16 mouse cellular contexts compared by ENCODE assay signal in genomic region chr3:154594156-154594555, GRCm38 (mm10).
"Had no signal": no experiment of that assay in that cellular context is flagged by ENCODE, and none has a peak within 500 bp of the region (broad histone marks: within the 10 kb centered on the region; RNA-seq: fewer than 3 reads in every experiment).

No protein-coding gene starts in this region.

- DNase-seq: liver, embryonic 13.5 days; lung, adult 2 months; lung, postnatal 14 days; lung, postnatal 4 days; right cerebral cortex, adult 18-20 months; right cerebral cortex, postnatal 14 days; right cerebral cortex, postnatal 4 days; thymus, adult 2 months; thymus, postnatal 14 days; thymus, postnatal 4 days had no signal

- H3K9ac ChIP-seq: intestine, embryonic 15.5 days; liver, embryonic 13.5 days; midbrain, embryonic 15.5 days; neural tube, embryonic 12.5 days; neural tube, embryonic 15.5 days had no signal

- H3K27me3 ChIP-seq: intestine, embryonic 15.5 days; liver, embryonic 13.5 days; midbrain, embryonic 15.5 days; neural tube, embryonic 12.5 days; neural tube, embryonic 15.5 days had no signal

- H3K4me2 ChIP-seq: intestine, embryonic 15.5 days; liver, embryonic 13.5 days; midbrain, embryonic 11.5 days; midbrain, embryonic 15.5 days; neural tube, embryonic 12.5 days; neural tube, embryonic 15.5 days had no signal

- H3K4me3 ChIP-seq: intestine, embryonic 15.5 days; liver, embryonic 13.5 days; midbrain, embryonic 15.5 days; neural tube, embryonic 12.5 days; neural tube, embryonic 15.5 days had no signal

- H3K27ac ChIP-seq: intestine, embryonic 15.5 days; liver, embryonic 13.5 days; midbrain, embryonic 15.5 days; neural tube, embryonic 12.5 days; neural tube, embryonic 15.5 days; stomach, postnatal 0 days had no signal

- ATAC-seq: intestine, embryonic 15.5 days; midbrain, embryonic 15.5 days had no signal

- H3K9me3 ChIP-seq: intestine, embryonic 15.5 days; liver, embryonic 13.5 days; midbrain, embryonic 15.5 days; neural tube, embryonic 12.5 days; neural tube, embryonic 15.5 days had no signal
